ENCODE assay signal across 18 mouse cellular contexts in the genomic region with DNA sequence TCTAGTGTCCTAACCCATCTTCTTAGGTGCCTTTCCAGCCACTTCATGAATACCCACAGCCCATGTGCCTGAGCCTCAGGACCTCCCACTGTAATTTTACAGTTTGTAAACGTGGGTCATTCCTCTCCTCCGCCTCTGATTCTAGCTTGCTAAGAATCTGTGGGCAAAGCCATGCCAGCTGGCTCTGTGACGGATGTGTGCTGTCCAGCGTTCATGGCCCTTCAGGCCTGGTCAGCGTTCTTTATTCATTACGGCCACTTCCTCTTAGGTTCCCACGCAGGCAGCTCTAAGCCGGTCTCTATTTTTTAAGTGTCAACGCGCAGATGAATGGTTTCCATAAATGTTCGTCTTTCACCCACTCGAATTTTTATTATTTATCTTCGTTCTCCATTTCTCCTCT.
DNase-seq lines count a peak whose midpoint lies in the region; ATAC-seq and TF ChIP-seq lines count a peak whose summit lies in the region.
"Had no signal": no experiment of that assay in that cellular context is flagged by ENCODE, and none has a peak within 500 bp of the region (broad histone marks: within the 10 kb centered on the region; RNA-seq: fewer than 3 reads in every experiment).

No protein-coding gene starts in this region.

- H3K27me3 ChIP-seq in kidney, adult 2 months (replicated peaks; ENCODE audit: control insufficient read depth, insufficient read depth, low read length): no peaks in the 10 kb centered on the region
- no peaks in the 10 kb centered on the region for H3K27me3 ChIP-seq in kidney, postnatal 0 days (ENCODE audit: insufficient read depth, low read length)
- H3K27me3 ChIP-seq: embryonic facial prominence, embryonic 12.5 days; heart, embryonic 15.5 days; limb, embryonic 15.5 days; neural tube, embryonic 13.5 days; Patski had no signal

- intact Hi-C loops in gastrocnemius, postnatal 14 days (cut with DNase I; ENCODE audit: low total_unique reads): no loop called here

- WGBS in kidney, adult 2 months: 38% methylated on average over 13 of the region's 13 CpGs
- WGBS in kidney, postnatal 0 days: 23% methylated on average over 13 of the region's 13 CpGs

- TF ChIP-seq POLR2A in kidney, adult 2 months (IDR thresholded peaks at IDR 0.05; ENCODE audit: low read depth, low read length): no peak

- no peak for ATAC-seq in kidney, postnatal 0 days (replicated peaks; ENCODE audit: low FRiP score, low read depth)
- ATAC-seq: forebrain, postnatal 0 days; inflammation-experienced regulatory T-cells, adult 6 months; Patski had no signal

- no peaks in the 10 kb centered on the region for H3K9me3 ChIP-seq in kidney, postnatal 0 days (replicated peaks; ENCODE audit: low read length)
- H3K9me3 ChIP-seq: embryonic facial prominence, embryonic 12.5 days; heart, embryonic 15.5 days; limb, embryonic 15.5 days; neural tube, embryonic 13.5 days had no signal

- no peaks in the 10 kb centered on the region for H3K4me1 ChIP-seq in kidney, adult 2 months (ENCODE audit: control insufficient read depth, insufficient read depth, low read length)
- peaks cover 14% of the 10 kb centered on the region; the same call in 1 of the 2 replicates for H3K4me1 ChIP-seq in kidney, postnatal 0 days (replicated peaks; ENCODE audit: insufficient read depth, low read length)
- H3K4me1 ChIP-seq: embryonic facial prominence, embryonic 12.5 days had no signal

- no peak overlapping the region for H3K27ac ChIP-seq in kidney, adult 2 months (ENCODE audit: insufficient read depth, low read depth, low read length)
- peak overlapping the region; percentile 47; the same call in 1 of the 2 replicates for H3K27ac ChIP-seq in kidney, postnatal 0 days
- H3K27ac ChIP-seq: embryonic facial prominence, embryonic 12.5 days; heart, embryonic 15.5 days; limb, embryonic 15.5 days; neural tube, embryonic 13.5 days had no signal

- no peak for TF ChIP-seq CTCF in kidney, adult 2 months (conservative IDR thresholded peaks at IDR 0.05; ENCODE audit: insufficient read depth, insufficient read length, low read depth, low read length)
- TF ChIP-seq CTCF in kidney, postnatal 0 days (IDR thresholded peaks at IDR 0.05; ENCODE audit: low read depth): no peak

- H3K36me3 ChIP-seq in kidney, adult 2 months (ENCODE audit: control insufficient read depth, insufficient read depth, low read length): no peaks in the 10 kb centered on the region
- H3K36me3 ChIP-seq in kidney, postnatal 0 days (ENCODE audit: insufficient read depth, low read length): no peaks in the 10 kb centered on the region
- H3K36me3 ChIP-seq: embryonic facial prominence, embryonic 12.5 days; heart, embryonic 15.5 days; neural tube, embryonic 13.5 days had no signal

- H3K4me2 ChIP-seq in kidney, postnatal 0 days (ENCODE audit: low read length): peak overlapping the region; percentile 21; the same call in 1 of the 2 replicates
- H3K4me2 ChIP-seq: embryonic facial prominence, embryonic 12.5 days; heart, embryonic 15.5 days; limb, embryonic 15.5 days; neural tube, embryonic 13.5 days had no signal

- H3K9ac ChIP-seq in kidney, postnatal 0 days (ENCODE audit: low read depth, low read length): no peak overlapping the region
- H3K9ac ChIP-seq: embryonic facial prominence, embryonic 12.5 days; forebrain, postnatal 0 days; heart, embryonic 15.5 days; limb, embryonic 15.5 days; neural tube, embryonic 13.5 days had no signal

- H3K4me3 ChIP-seq in kidney, adult 2 months (ENCODE audit: insufficient read depth, low read depth, low read length): no peak overlapping the region
- H3K4me3 ChIP-seq in kidney, postnatal 0 days (replicated peaks; ENCODE audit: low read depth, low read length): no peak overlapping the region
- H3K4me3 ChIP-seq: embryonic facial prominence, embryonic 12.5 days; heart, embryonic 15.5 days; limb, embryonic 15.5 days; neural tube, embryonic 13.5 days had no signal

- DNase-seq in gastrocnemius, postnatal 14 days: peak; percentile 49
- DNase-seq in gastrocnemius, adult 8-10 months (ENCODE audit: low spot score in 2 of 2): no peak
- DNase-seq in kidney, adult 2 months: peak; percentile 25
- DNase-seq in kidney, postnatal 36 days: no peak
- peak; percentile 74 for DNase-seq in kidney, postnatal 0 days (ENCODE audit: low spot score)
- peak; percentile 38 to 66 for DNase-seq in kidney, postnatal 4 days
- DNase-seq in spleen, postnatal 36 days (ENCODE audit: low spot score in 2 of 2): no peak
- DNase-seq in adrenal gland, adult (ENCODE audit: inconsistent age in 2 of 2, low spot score in 1 of 2): no peak
- DNase-seq: cerebellum, adult 9-10 months; forebrain, postnatal 0 days; layer of hippocampus, postnatal 36 days; thymus, postnatal 36 days had no signal

Comparison
In these comparisons a context has a peak if more than half of its experiments do, and no peak if none do; other contexts are left out.
1. DNase-seq: peak in gastrocnemius, postnatal 14 days (single experiment), kidney, adult 2 months (single experiment), kidney, postnatal 0 days (single experiment) and kidney, postnatal 4 days (2 of 2); none in gastrocnemius, adult 8-10 months (0 of 2), kidney, postnatal 36 days (0 of 2), spleen, postnatal 36 days (0 of 2) and adrenal gland, adult (0 of 2).